In the genomic region with DNA sequence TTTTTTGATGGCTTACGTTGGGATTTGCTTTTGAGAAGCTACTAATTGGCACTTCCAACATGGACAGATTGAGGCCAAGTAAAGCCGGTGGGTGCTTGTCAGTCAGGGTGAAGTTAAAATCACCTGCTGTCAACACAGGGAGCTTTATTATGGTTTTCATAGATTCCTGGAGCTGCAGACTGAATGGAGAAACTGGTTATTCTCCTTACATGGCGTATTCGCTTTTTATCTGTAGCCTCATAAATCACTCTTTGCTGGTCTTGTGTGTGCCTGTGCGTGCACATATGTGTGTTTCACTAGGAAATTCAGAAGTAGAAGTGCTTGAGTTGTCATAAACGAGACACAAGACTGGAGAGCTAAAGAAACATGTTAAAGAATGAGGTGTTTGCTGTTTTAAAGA, we compare ENCODE assay signal across 23 mouse cellular contexts. TPM values are rescaled to one million over a fixed set of nuclear protein-coding genes. Genes with fewer than 3 reads are reported as not detected.
DNase-seq lines count a peak whose midpoint lies in the region; ATAC-seq lines count a peak whose summit lies in the region.
"Had no signal": no experiment of that assay in that cellular context is flagged by ENCODE, and none has a peak within 500 bp of the region (broad histone marks: within the 10 kb centered on the region; RNA-seq: fewer than 3 reads in every experiment).

No protein-coding gene starts in this region.

- ATAC-seq in embryonic facial prominence, embryonic 14.5 days (ENCODE audit: low read depth): no peak
- peak; percentile 63 for ATAC-seq in intestine, embryonic 16.5 days
- ATAC-seq: CD4-positive, CD25-positive, alpha-beta regulatory T cell, adult 4 months; forebrain, postnatal 0 days; hindbrain, embryonic 16.5 days had no signal

- no peaks in the 10 kb centered on the region for H3K9me3 ChIP-seq in embryonic facial prominence, embryonic 14.5 days (ENCODE audit: control insufficient read depth, low read length)
- H3K9me3 ChIP-seq in embryonic facial prominence, embryonic 10.5 days: no peaks in the 10 kb centered on the region
- H3K9me3 ChIP-seq in intestine, embryonic 16.5 days (ENCODE audit: control insufficient read depth, low read length): no peaks in the 10 kb centered on the region
- H3K9me3 ChIP-seq: forebrain, embryonic 12.5 days; G1E; heart, embryonic 10.5 days; hindbrain, embryonic 12.5 days had no signal

- H3K27me3 ChIP-seq in embryonic facial prominence, embryonic 14.5 days (replicated peaks; ENCODE audit: control insufficient read depth, insufficient read depth, low read length): no peaks in the 10 kb centered on the region
- H3K27me3 ChIP-seq in embryonic facial prominence, embryonic 10.5 days (replicated peaks; ENCODE audit: low read depth, poor library complexity, severe bottlenecking): no peaks in the 10 kb centered on the region
- no peaks in the 10 kb centered on the region for H3K27me3 ChIP-seq in intestine, embryonic 16.5 days (replicated peaks; ENCODE audit: control insufficient read depth, insufficient read depth, low read length)
- H3K27me3 ChIP-seq: forebrain, embryonic 12.5 days; hindbrain, embryonic 12.5 days had no signal

- no peak overlapping the region for H3K4me2 ChIP-seq in embryonic facial prominence, embryonic 14.5 days (ENCODE audit: low read depth, low read length)
- peak overlapping the region; percentile 56 for H3K4me2 ChIP-seq in intestine, embryonic 16.5 days (ENCODE audit: low read depth, low read length)
- H3K4me2 ChIP-seq: forebrain, embryonic 12.5 days; hindbrain, embryonic 12.5 days had no signal

- peak; percentile 24 for DNase-seq in embryonic facial prominence, embryonic 14.5 days (ENCODE audit: low spot score)
- DNase-seq in embryonic facial prominence, embryonic 10.5 days (ENCODE audit: low spot score): no peak
- DNase-seq in retina, postnatal 1 day: peak; percentile 43
- no peak for DNase-seq in retina, embryonic 14.5 days (ENCODE audit: low spot score)
- DNase-seq in neural tube, embryonic 10.5 days (ENCODE audit: extremely low spot score, low spot score): no peak
- DNase-seq in frontal cortex, postnatal 10 days (ENCODE audit: low spot score in 2 of 2): no peak
- DNase-seq: adrenal gland, adult 8-10 months; B cell, adult 2 months; cerebellum, adult 11-12 months; cerebellum, adult 9-11 months; cerebellum, postnatal 36 days; forebrain, postnatal 0 days; gastrocnemius, postnatal 10 days; heart, adult 18-20 months; heart, postnatal 10 days; heart, postnatal 4 days had no signal

- no peaks in the 10 kb centered on the region for H3K36me3 ChIP-seq in embryonic facial prominence, embryonic 14.5 days (ENCODE audit: control insufficient read depth, insufficient read depth, low read length)
- peaks cover 9% of the 10 kb centered on the region; the same call in 1 of the 2 replicates for H3K36me3 ChIP-seq in embryonic facial prominence, embryonic 10.5 days (replicated peaks)
- no peaks in the 10 kb centered on the region for H3K36me3 ChIP-seq in intestine, embryonic 16.5 days (ENCODE audit: control insufficient read depth, insufficient read depth, low read length)
- H3K36me3 ChIP-seq: forebrain, embryonic 12.5 days; heart, embryonic 10.5 days; hindbrain, embryonic 12.5 days had no signal

- peaks cover 15% of the 10 kb centered on the region; the same call in 1 of the 2 replicates for H3K4me1 ChIP-seq in embryonic facial prominence, embryonic 14.5 days (ENCODE audit: control insufficient read depth, insufficient read depth, low read length)
- peaks cover 30% of the 10 kb centered on the region for H3K4me1 ChIP-seq in embryonic facial prominence, embryonic 10.5 days
- H3K4me1 ChIP-seq in intestine, embryonic 16.5 days (ENCODE audit: control insufficient read depth, insufficient read depth, low read length): peaks cover 28% of the 10 kb centered on the region

- H3K27ac ChIP-seq in embryonic facial prominence, embryonic 14.5 days (replicated peaks; ENCODE audit: low read depth, low read length): no peak overlapping the region
- H3K27ac ChIP-seq in embryonic facial prominence, embryonic 10.5 days (replicated peaks): no peak overlapping the region
- peak overlapping the region; percentile 92 for H3K27ac ChIP-seq in intestine, embryonic 16.5 days (ENCODE audit: low read length)
- H3K27ac ChIP-seq: forebrain, embryonic 12.5 days; heart, embryonic 10.5 days; hindbrain, embryonic 12.5 days had no signal

- 80% methylated on average over 6 of the region's 6 CpGs for WGBS in embryonic facial prominence, embryonic 14.5 days
- 84% methylated on average over 6 of the region's 6 CpGs for WGBS in embryonic facial prominence, embryonic 10.5 days
- 58% methylated on average over 6 of the region's 6 CpGs for whole genome bisulfite sequencing in intestine, embryonic 16.5 days

- H3K4me3 ChIP-seq in embryonic facial prominence, embryonic 14.5 days (ENCODE audit: low read depth, low read length): no peak overlapping the region
- no peak overlapping the region for H3K4me3 ChIP-seq in embryonic facial prominence, embryonic 10.5 days
- H3K4me3 ChIP-seq in intestine, embryonic 16.5 days (ENCODE audit: low read length): peak overlapping the region; percentile 23
- H3K4me3 ChIP-seq: forebrain, embryonic 12.5 days; heart, embryonic 10.5 days; hindbrain, embryonic 12.5 days had no signal

- no peak overlapping the region for H3K9ac ChIP-seq in embryonic facial prominence, embryonic 14.5 days (ENCODE audit: low read depth, low read length)
- peak overlapping the region; percentile 53; the same call in 1 of the 2 replicates for H3K9ac ChIP-seq in intestine, embryonic 16.5 days (ENCODE audit: low read depth, low read length)
- H3K9ac ChIP-seq: forebrain, embryonic 12.5 days; forebrain, postnatal 0 days; hindbrain, embryonic 12.5 days had no signal

RNA-seq across cellular contexts. Expression of a gene that starts 15.4 kb away (rescaled TPM):
- 41.0 and 43.3 TPM in 2 replicates for polyA plus RNA-seq in embryonic facial prominence, embryonic 14.5 days (2014; fragmentation: Nextera tagmentation; extraction: Ambion mirVana)
- polyA plus RNA-seq in embryonic facial prominence, embryonic 10.5 days (2016; fragmentation: Nextera tagmentation; extraction: Ambion mirVana): 59.1 and 62.5 TPM in 2 replicates
- polyA plus RNA-seq in intestine, embryonic 16.5 days (2015; fragmentation: Nextera tagmentation; extraction: Ambion mirVana): 39.7 and 40.2 TPM in 2 replicates

RNA-seq across cellular contexts. Expression of a gene that starts 50.1 kb away (rescaled TPM):
- 4.4 and 5.3 TPM in 2 replicates for polyA plus RNA-seq in embryonic facial prominence, embryonic 14.5 days (2014; fragmentation: Nextera tagmentation; extraction: Ambion mirVana)
- polyA plus RNA-seq in embryonic facial prominence, embryonic 10.5 days (2016; fragmentation: Nextera tagmentation; extraction: Ambion mirVana): 1.2 and 1.7 TPM in 2 replicates
- 0.86 and 1.6 TPM in 2 replicates for polyA plus RNA-seq in intestine, embryonic 16.5 days (2015; fragmentation: Nextera tagmentation; extraction: Ambion mirVana)
- polyA plus RNA-seq: CD4-positive, CD25-positive, alpha-beta regulatory T cell, adult 4 months had no signal

Comparison
In these comparisons a context has a peak if more than half of its experiments do, and no peak if none do; other contexts are left out.
1. DNase-seq: peak in embryonic facial prominence, embryonic 14.5 days (single experiment) and retina, postnatal 1 day (single experiment); none in embryonic facial prominence, embryonic 10.5 days (single experiment), retina, embryonic 14.5 days (single experiment), neural tube, embryonic 10.5 days (single experiment) and frontal cortex, postnatal 10 days (0 of 2).